Mouse (Mus musculus) gonadal fat pad, adult 2 months (tissue): ENCODE measurements at regions not wholly inside any gene's neighbourhood (a gene's known extent, or its start where the extent isn't known, plus 50 kb on each side); places are given as distances from the start of the nearest gene placed in this dataset.

Source experiments
- DNase-seq: peaks from one replicate; pipeline ENCODE4 v3.0.0-alpha.2; 2012; ENCODE audit warnings: low read depth

DNA sequence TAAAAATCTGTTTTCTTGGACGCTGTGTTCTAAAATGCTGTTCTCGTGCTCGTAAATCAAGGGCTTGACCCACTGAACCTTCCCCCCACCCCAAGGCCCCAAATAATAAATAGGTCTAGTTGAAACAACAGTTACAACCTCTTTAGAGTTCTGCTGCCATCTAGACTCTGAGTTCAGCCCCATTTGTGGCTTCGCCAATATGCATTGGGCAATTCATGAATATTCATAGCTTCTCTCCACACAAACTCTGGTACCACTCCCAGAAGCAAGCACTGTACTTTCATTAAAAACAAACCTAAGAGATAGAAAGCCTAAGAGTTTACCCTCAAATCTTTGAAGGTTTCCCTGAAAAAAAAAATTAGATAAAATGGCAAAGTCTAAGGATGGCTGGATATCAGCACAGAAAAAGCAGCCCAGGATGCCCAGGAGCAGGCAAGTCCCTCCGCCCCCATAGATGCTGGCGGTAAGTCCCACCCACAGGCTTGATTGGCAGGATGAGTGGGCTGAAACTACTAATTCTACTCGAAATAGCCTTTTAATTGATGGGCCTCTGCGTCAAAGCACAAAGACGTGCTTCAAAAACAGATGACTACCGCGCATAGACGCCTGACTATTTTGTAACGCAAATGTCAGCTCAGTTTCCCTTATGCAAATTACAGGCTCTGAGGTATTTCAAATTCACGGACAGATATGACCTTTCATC is 106.0 kb upstream of the Sh3bp4 start:
- no peak for DNase-seq

- DNase-seq = no peak
These were observed 103.8 kb upstream of the Sh3bp4 start for GRCm38 (mm10) chr1:88966416-88966815.

DNA sequence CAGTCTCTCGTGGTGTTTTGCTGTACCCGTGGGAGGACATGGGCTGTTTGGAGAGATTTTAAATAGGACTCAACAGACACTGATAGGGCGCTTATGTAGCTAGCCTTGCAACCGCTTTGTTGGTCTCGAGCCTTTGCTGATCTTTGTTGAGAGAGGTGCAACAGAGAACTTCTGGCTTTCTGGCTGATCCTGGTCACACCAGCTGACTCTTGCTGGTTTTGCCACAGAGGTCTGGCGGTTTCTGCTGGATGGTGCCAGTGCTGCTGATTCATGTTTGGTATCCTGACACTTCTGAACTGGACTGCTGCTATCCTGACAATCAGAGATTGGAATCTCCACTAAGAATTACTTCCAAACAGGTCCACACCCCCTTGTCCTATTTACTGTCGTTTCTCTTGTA is 102.1 kb upstream of the Sh3bp4 start:
- DNase-seq = no peak

DNA sequence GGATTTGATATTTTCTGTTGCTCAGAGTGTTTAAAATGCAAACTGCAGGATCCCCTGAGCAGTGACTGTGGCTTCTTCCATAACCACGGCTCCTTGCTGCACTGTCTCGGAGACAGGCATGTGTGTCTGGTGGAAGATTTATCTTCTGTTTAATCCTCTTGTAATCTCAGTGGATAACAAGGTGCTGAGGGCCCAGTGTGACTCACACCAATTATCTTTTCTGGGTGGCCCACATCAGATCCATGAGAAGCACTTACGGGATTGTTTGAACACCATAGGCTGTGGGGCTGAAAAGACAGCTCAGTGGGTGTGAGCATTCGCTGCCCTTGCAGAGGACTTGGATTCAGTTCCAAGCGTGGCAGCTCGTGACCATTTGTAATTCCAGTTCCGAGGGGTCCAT is 101.2 kb upstream of the Sh3bp4 start:
- DNase-seq = no peak

DNA sequence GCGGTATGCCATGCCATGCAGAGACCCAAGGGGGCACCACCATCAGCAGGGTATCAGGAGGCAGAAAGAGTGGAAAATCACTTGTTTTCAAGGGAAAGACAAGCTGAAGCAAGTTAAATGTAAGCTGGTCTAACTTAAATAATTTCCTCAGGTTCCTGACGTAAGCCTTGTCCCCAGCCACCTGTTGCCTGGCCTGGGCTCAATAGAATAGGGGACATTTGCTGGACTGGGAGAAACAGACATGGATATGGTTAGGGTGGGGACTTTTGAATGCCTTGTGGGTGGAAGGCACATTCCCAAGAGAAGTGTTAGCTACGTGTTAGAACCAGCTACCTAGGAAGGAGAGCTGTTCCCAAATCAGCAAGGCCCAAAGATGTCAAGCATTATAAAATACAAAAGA is 100.6 kb upstream of the Sh3bp4 start:
- no peak for DNase-seq

- DNase-seq = peak; percentile 12
These were observed 94.1 kb upstream of the Sh3bp4 start for GRCm38 (mm10) chr1:88976101-88976500.

DNA sequence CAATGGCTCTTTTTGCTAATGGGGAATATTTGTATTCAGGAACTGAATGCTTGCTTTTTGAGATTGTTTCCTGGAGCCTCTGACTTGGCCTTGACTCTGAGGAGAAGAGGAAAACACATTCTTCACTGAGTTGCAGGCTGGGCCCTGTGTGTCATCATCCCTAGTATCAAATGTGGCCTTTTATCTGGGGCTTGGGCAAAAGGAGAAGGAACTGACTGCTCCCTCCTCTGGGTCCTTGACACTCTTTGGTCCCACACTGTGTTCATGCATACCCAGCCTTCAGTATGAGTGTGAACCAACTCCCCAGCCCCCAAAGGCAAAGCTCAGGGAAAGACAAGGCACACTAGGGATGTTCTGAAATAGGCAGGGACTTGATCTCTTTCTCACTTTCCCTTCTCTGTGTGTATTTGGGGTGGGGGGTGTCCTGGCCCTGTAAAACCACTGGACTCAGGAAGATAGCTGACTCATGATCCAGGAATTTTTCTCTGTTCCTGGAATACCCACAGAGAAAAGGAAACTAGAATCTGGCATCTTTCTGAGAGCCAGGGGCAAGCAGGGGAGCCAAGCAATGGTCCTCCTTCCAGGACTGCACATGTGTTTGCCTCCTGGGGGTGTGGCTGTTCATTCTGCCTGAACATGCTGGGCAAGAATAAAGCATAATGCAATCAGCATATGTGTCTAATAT is 82.1 kb upstream of the Sh3bp4 start:
- no peak for DNase-seq

DNA sequence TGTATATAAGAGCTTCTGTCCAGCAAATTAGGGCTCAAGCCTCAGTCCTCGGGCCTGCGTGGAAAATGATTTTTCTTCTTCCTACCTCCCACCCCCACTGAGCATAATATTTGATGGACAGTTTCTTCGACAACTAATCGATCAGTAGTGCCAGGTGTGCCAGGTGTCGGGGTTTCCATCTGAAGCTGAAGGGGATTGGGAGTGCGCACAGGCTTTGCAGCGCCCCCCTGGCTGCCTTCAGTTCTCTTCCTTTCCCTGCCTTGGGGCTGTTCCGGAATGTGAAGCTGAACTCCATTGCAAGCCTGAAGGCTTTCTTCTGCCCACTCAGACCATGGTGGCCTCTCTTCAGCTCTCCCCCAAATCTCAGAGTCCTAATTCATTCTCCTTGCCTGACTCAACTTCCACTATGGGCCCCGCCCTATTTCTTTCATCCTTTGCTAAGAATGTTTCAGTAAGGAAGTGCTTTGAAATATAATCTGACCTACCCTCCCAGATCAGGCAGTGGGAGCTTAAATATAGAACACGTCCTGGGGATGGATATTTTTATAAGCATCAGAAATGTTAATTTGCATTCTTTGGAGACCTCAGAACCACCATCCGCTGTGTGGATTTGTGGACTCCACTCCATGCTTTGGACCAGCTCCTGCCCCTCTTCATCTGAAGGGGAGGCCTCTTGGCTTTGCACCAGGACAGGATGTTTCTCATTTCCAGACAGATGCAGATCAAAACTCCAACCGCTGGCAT is 75.5 kb upstream of the Sh3bp4 start:
- DNase-seq = no peak

GRCm38 (mm10) chr1:88995945-88996344 is 74.3 kb upstream of the Sh3bp4 start:
- DNase-seq = no peak

- no peak for DNase-seq
These were observed 73.6 kb upstream of the Sh3bp4 start for GRCm38 (mm10) chr1:88996657-88997056.

- no peak for DNase-seq
These were observed 72.4 kb upstream of the Sh3bp4 start for GRCm38 (mm10) chr1:88997847-88998246.

- no peak for DNase-seq
These were observed 67.9 kb upstream of the Sh3bp4 start for GRCm38 (mm10) chr1:89002326-89002725.

DNA sequence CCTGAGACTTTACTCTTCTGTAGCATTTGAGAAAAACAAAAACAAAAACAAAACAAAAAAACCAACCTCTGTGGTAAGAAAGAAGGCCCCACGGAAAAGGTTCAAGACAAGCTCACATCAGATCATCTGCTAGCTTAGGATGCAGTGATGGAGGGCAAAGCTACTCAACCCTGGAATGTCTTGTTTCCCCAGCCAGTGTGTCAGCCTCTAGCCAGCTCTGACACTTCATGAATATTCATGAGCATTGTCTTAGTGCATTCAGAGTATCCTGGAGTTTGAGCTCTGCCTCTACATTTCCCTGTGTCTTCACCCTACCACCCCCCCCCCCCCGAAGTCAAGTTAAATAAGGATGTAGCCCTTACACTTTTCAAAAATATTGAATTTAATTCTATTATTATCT is 66.5 kb upstream of the Sh3bp4 start:
- no peak for DNase-seq

GRCm38 (mm10) chr1:89007476-89007875 is 62.7 kb upstream of the Sh3bp4 start:
- DNase-seq = no peak

DNA sequence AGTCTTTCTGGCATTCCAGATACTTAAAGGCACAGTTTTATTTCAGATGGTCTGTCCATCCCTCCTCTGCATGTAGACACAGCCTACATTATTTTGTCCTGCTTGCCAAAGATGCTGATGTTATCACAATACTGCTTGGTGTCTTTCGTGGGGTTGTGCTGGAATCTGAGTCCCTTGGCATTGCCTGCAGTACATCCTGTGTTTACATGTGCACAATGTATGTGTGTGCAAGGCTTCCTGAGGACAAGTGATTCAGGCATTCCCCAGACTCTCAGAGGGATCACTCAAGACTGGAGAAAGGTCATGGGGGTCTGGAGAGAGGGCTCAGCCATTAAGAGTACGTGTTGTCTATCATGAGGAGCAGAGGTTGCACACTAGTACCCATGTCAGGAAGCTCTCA is 60.0 kb upstream of the Sh3bp4 start:
- no peak for DNase-seq

- DNase-seq = no peak
These were observed 58.8 kb upstream of the Sh3bp4 start for GRCm38 (mm10) chr1:89011454-89011853.

DNA sequence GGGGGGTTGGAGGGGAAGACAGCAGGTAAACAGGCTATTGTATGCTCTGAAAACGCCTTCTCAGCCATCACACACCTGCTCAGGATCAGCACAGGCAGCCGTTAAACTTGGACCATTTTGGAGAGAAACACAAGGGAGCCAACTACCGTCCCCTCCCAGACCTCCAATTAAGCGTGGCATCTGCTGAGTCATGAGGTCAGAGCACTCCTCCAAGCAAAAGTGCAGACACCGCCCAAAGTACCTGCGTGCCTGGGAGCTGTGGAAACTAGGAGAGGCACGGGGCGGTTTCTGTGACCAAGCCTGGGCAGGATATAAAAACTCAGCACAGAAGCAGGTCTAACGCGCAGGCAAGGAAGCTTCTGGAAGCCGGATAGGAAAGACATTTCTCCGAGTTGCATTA is 54.8 kb upstream of the Sh3bp4 start:
- DNase-seq = no peak

DNA sequence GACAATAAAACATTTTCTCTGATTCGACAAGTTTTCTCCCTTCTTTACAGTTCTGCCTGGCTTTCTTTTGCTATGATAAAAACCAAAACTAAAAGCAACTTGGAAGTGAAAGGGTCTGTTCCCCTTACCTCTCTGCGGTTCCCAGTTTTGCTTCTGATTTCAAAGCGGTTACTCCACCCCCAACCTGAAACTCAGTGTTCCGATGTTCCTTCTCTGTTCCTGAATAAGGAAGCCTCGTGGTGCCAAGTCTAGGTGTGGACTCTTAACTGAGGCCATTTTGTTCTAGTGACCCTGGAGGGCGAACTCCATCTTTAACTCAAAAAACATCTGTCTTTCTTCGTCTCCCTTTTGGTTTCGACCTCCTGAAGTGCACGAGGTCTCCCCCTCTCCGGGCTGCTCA is 54.4 kb upstream of the Sh3bp4 start:
- DNase-seq = no peak

DNA sequence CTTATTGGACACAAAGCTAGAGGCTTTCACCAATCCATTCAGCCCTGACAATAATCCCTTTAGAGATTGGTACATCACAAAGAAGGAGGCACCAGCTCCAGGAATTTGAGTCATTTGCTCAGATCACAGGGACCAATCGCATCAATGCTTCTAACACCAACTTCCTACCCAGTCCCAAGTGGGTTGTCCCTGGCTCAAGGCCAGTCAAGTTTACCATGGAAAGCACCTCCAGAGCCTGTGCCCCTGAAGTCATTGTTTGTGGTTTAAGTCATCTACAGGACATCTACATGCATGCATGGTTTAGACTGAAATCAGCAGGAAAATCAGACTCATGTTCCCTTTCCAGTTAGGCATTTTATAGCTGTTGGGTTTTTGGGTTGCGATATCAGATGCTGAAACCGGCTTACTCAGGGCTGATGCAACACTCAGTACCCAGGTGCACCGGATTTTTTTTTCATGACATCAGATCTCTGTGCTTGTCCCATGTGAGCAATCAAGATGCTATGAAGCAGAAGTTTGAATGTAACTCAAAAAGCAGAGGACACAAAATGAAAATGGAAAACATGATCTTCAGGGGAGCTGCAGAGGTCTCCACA is 50.3 kb upstream of the Sh3bp4 start:
- no peak for DNase-seq
